Mouse (Mus musculus) limb, embryonic 10.5 days (tissue): ENCODE data around the gene Abcc1. TPM values are rescaled to one million over a fixed set of nuclear protein-coding genes. Genes with fewer than 3 reads are reported as not detected.

Experiments
- DNase-seq: peaks from one replicate; pipeline ENCODE4 v3.0.0-alpha.2; 2017; ENCODE audit warnings: low spot score
- H3K27ac ChIP-seq: fragments of 300-500 bp; sonication (generic); 2 replicates; pipeline ENCODE4 v1.5.1; 2016; ENCODE audit warnings: mild to moderate bottlenecking
- H3K27me3 ChIP-seq: fragments of 300-500 bp; sonication (generic); 2 replicates; pipeline ENCODE4 v1.6.1; 2016; ENCODE audit warnings: low read depth, mild to moderate bottlenecking; ENCODE audit not compliant: poor library complexity, severe bottlenecking
- H3K36me3 ChIP-seq: fragments of 300-500 bp; sonication (generic); 2 replicates; pipeline ENCODE4 v1.6.1; 2016; ENCODE audit warnings: mild to moderate bottlenecking, moderate library complexity
- H3K4me1 ChIP-seq: fragments of 300-500 bp; sonication (generic); 2 replicates; pipeline ENCODE4 v1.6.1; 2016
- H3K4me3 ChIP-seq: fragments of 300-500 bp; sonication (generic); 2 replicates; pipeline ENCODE4 v1.5.1; 2016; ENCODE audit warnings: mild to moderate bottlenecking, moderate library complexity
- H3K9me3 ChIP-seq: fragments of 300-500 bp; sonication (generic); replicated peaks from 2 replicates; pipeline ENCODE4 v1.6.1; 2016; ENCODE audit warnings: mild to moderate bottlenecking
- WGBS: fragments of 180-500 bp; shearing (Covaris S2); methylation state at CpG from one replicate; pipeline ENCODE4 v1.1.7; 2016; 5-methylcytosine and 5-hydroxymethylcytosine counted together
- polyA plus RNA-seq: library from polyadenylated mRNA; unstranded; fragments of >200 nt; fragmentation: Nextera tagmentation; extraction: Ambion mirVana; gene quantifications from 2 replicates; pipeline ENCODE4 v1.2.1, GENCODE M21; 2016

Gene Abcc1
- polyA plus RNA-seq, 1 experiment from 2014 or later = 12.3 TPM

GRCm38 (mm10) chr16:14362099-14362820 is 902 bp downstream of the Abcc1 start:
- DNase-seq = peak; percentile 36
- Histone ChIP-seq H3K4me3 (peak overlapping the region; percentile 89), H3K36me3 (no peaks in the 10 kb centered on the region), H3K27me3 (no peaks in the 10 kb centered on the region), H3K9me3 (no peaks in the 10 kb centered on the region), H3K27ac (peak overlapping the region; percentile 94), H3K4me1 (peaks cover 15% of the 10 kb centered on the region)
- WGBS = 32% methylated on average over 7 of the region's 7 CpGs

DNA sequence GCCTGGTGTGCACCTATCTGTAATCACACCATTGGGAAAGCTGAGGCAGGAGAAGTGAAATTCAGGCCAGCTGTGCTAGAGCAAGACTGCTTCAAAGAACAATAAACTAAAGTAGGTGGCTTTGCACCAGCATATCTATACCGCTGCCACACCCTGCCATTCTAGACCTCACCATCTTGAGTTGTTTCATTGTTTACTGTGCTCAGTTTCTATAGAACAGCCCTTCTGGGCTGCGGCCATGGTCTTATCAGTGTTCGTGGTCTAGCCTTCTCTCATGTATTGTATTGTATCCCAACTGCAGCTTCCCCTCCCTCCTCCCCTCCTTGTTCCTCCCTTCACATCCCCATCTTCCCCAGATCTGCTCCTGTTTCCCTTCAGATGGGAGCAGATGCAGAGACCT is 2.1 kb downstream of the Abcc1 start:
- 95% methylated on average over 3 of the region's 3 CpGs for WGBS
- no peak for DNase-seq
- Histone ChIP-seq H3K4me3 (no peak overlapping the region), H3K27ac (no peak overlapping the region), H3K9me3 (no peaks in the 10 kb centered on the region), H3K36me3 (no peaks in the 10 kb centered on the region), H3K4me1 (peaks cover 15% of the 10 kb centered on the region), H3K27me3 (no peaks in the 10 kb centered on the region)

- DNase-seq = no peak
- Histone ChIP-seq H3K27ac (no peak overlapping the region), H3K4me3 (no peak overlapping the region), H3K36me3 (no peaks in the 10 kb centered on the region), H3K9me3 (no peaks in the 10 kb centered on the region), H3K4me1 (peaks cover 15% of the 10 kb centered on the region), H3K27me3 (no peaks in the 10 kb centered on the region)
- WGBS = 92% methylated on average over 6 of the region's 6 CpGs
These were observed 2.7 kb downstream of the Abcc1 start for GRCm38 (mm10) chr16:14364066-14364465.

DNA sequence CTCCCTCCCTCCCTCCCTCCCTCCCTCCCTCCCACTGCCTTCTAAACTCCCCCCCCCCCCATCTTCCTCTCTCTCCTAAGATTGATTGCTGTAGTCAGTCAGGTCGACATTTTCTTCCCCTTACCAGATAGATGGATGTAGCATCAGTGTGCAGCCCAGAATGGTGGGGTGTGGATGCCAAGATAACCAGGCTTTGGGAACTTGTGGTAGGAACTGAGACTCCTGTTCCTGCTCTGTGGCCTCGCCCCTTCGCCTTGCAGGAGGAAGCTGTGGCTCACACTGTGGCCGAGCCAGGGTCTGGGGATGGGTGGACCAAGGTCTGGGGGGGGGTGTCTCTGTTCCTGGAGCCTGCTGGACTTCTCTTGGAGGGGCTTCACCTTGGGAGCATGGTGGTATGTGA is 4.1 kb downstream of the Abcc1 start:
- H3K9me3 ChIP-seq = no peaks in the 10 kb centered on the region
- no peak for DNase-seq
- peaks cover 25% of the 10 kb centered on the region for H3K4me1 ChIP-seq
- WGBS = 76% methylated on average over 4 of the region's 4 CpGs
- no peaks in the 10 kb centered on the region for H3K36me3 ChIP-seq
- H3K27ac ChIP-seq = no peak overlapping the region
- no peak overlapping the region for H3K4me3 ChIP-seq
- no peaks in the 10 kb centered on the region for H3K27me3 ChIP-seq

DNA sequence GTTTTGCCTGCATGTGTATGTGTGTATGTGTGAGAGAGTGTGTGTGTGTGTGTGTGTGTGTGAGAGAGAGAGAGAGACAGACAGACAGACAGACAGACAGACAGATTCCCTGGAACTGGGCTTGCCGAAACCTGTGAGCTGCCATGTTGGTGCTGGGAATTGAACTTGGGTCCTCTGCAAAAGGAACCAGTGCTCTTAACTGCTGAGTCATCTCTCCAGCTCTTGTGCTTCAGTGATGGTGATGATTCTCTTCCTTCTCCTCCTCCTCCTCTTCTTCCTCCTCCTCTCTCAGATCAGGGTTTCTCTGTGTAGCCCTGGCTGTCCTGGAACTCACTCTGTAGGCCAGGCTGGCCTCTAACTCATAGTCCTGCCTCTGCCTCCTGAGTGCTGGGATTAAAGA is 4.7 kb downstream of the Abcc1 start:
- no peaks in the 10 kb centered on the region for H3K27me3 ChIP-seq
- no peak overlapping the region for H3K4me3 ChIP-seq
- no peaks in the 10 kb centered on the region for H3K36me3 ChIP-seq
- H3K9me3 ChIP-seq = no peaks in the 10 kb centered on the region
- DNase-seq = no peak
- 88% methylated on average over 1 of the region's 1 CpGs for WGBS
- no peak overlapping the region for H3K27ac ChIP-seq
- peaks cover 24% of the 10 kb centered on the region for H3K4me1 ChIP-seq

- 79% methylated on average over 1 of the region's 1 CpGs for WGBS
- H3K36me3 ChIP-seq = no peaks in the 10 kb centered on the region
- DNase-seq = no peak
- H3K4me1 ChIP-seq = peaks cover 22% of the 10 kb centered on the region
- no peaks in the 10 kb centered on the region for H3K9me3 ChIP-seq
- no peak overlapping the region for H3K4me3 ChIP-seq
- H3K27ac ChIP-seq = no peak overlapping the region
- no peaks in the 10 kb centered on the region for H3K27me3 ChIP-seq
These were observed 10.0 kb downstream of the Abcc1 start for GRCm38 (mm10) chr16:14371367-14371766.

DNA sequence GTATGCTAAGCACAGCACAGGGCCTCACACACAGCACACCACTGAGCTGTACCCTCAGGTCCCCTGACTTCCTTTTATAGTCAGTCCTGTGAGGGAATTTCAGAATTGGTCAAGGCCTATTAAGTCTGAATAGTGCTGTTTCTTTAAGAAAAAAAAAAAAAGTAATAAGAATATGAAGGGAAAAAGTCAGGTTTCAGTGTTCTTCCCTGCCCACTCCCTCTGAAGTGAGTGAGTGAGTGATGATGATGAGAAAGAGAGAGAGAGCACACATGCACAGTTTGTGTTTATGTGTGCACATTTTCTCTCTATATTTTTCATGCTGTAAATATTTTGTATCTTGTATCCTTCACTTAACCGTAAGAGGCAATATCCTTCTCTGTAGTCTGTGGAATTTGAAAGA is 11.0 kb downstream of the Abcc1 start:
- no peak for DNase-seq
- Histone ChIP-seq H3K4me3 (no peak overlapping the region), H3K4me1 (peaks cover 22% of the 10 kb centered on the region), H3K27me3 (no peaks in the 10 kb centered on the region), H3K36me3 (no peaks in the 10 kb centered on the region), H3K9me3 (no peaks in the 10 kb centered on the region), H3K27ac (no peak overlapping the region)
- WGBS = 88% methylated on average over 1 of the region's 1 CpGs

DNA sequence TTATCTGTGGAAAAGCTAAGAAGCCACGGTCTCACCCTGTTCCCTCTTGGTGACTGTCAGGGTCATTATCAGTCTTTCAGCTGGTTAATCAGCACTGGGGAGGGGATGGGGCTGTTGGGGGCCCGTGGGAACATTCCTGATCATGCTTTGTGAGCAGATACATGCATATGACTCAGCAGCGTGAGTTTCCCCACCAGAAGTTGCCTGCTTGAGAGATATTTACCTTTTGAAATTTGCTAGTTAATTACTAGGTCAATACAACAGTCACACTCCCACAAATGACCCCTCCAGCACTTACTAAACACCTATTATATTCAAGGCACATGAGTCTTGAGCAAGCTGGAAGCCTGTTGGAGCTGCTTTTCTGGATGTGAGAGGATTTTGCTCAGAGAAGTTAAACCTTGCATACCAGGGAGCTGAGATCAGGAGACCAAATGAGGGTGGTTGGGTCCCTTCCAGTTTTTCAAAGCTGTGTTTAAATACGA is 11.5 kb downstream of the Abcc1 start:
- no peak overlapping the region for H3K27ac ChIP-seq
- peaks cover 22% of the 10 kb centered on the region for H3K4me1 ChIP-seq
- 79% methylated on average over 4 of the region's 4 CpGs for WGBS
- DNase-seq = no peak
- H3K27me3 ChIP-seq = no peaks in the 10 kb centered on the region
- H3K9me3 ChIP-seq = no peaks in the 10 kb centered on the region
- H3K36me3 ChIP-seq = no peaks in the 10 kb centered on the region
- no peak overlapping the region for H3K4me3 ChIP-seq

GRCm38 (mm10) chr16:14375942-14376341 is 14.6 kb downstream of the Abcc1 start:
- H3K4me3 ChIP-seq = no peak overlapping the region
- no peaks in the 10 kb centered on the region for H3K27me3 ChIP-seq
- no peaks in the 10 kb centered on the region for H3K36me3 ChIP-seq
- 88% methylated on average over 1 of the region's 1 CpGs for WGBS
- H3K9me3 ChIP-seq = no peaks in the 10 kb centered on the region
- H3K4me1 ChIP-seq = peaks cover 10% of the 10 kb centered on the region; the same call in 1 of the 2 replicates
- DNase-seq = no peak
- H3K27ac ChIP-seq = no peak overlapping the region

- Histone ChIP-seq H3K4me1 (peaks cover 6% of the 10 kb centered on the region; the same call in 1 of the 2 replicates), H3K27me3 (no peaks in the 10 kb centered on the region), H3K4me3 (no peak overlapping the region), H3K9me3 (no peaks in the 10 kb centered on the region), H3K36me3 (no peaks in the 10 kb centered on the region), H3K27ac (no peak overlapping the region)
- 76% methylated on average over 2 of the region's 2 CpGs for WGBS
- DNase-seq = no peak
These were observed 15.0 kb downstream of the Abcc1 start for GRCm38 (mm10) chr16:14376352-14376751.

DNA sequence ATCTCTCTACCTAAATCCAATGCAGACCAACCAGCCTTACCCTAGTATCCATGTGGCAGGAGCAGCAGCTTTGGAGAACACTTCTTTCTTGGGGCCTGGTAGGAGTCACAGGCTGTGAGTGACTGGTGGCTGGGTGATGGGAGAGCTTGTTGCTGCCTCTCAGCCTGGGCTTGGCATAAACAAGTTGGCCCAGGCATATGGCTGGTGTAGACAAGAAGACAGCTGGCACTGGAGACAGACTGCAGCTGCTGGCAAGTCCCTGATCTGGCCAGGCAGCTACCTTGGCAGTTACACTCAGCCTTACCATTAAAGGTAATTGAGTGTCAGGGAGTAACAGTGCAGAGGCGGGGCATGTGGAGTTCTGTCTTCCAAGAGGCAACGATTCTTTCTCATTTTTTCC is 16.0 kb downstream of the Abcc1 start:
- H3K4me1 ChIP-seq = no peaks in the 10 kb centered on the region
- H3K27ac ChIP-seq = no peak overlapping the region
- H3K36me3 ChIP-seq = no peaks in the 10 kb centered on the region
- 88% methylated on average over 2 of the region's 2 CpGs for WGBS
- no peak for DNase-seq
- no peaks in the 10 kb centered on the region for H3K9me3 ChIP-seq
- no peak overlapping the region for H3K4me3 ChIP-seq
- H3K27me3 ChIP-seq = no peaks in the 10 kb centered on the region

- H3K4me1 ChIP-seq = no peaks in the 10 kb centered on the region
These were observed 17.3 kb downstream of the Abcc1 start for GRCm38 (mm10) chr16:14378654-14379053.

GRCm38 (mm10) chr16:14379888-14380287 is 18.5 kb downstream of the Abcc1 start:
- no peak for DNase-seq
- 91% methylated on average over 7 of the region's 7 CpGs for WGBS
- Histone ChIP-seq H3K27me3 (no peaks in the 10 kb centered on the region), H3K4me3 (no peak overlapping the region), H3K36me3 (no peaks in the 10 kb centered on the region), H3K27ac (no peak overlapping the region), H3K9me3 (no peaks in the 10 kb centered on the region), H3K4me1 (no peaks in the 10 kb centered on the region)

More at GRCm38 (mm10) chr16:14378654-14379053, 17.3 kb downstream of the Abcc1 start:
- Histone ChIP-seq H3K9me3 (no peaks in the 10 kb centered on the region), H3K27ac (no peak overlapping the region), H3K4me3 (no peak overlapping the region), H3K36me3 (no peaks in the 10 kb centered on the region), H3K27me3 (no peaks in the 10 kb centered on the region)
- 85% methylated on average over 5 of the region's 5 CpGs for WGBS
- DNase-seq = no peak
